Mouse (Mus musculus) embryonic facial prominence, embryonic 14.5 days (tissue): ENCODE data around the gene Troap. TPM values are rescaled to one million over a fixed set of nuclear protein-coding genes. Genes with fewer than 3 reads are reported as not detected.
"Not testable (repeated sequence)": the region's sequence is repeated elsewhere in the genome, so short reads cannot be mapped to it uniquely, and the experiment has no call there.

ENCODE experiments used
- ATAC-seq: fragments of 200-750 bp; cut with Nextera tagmentation; 2 replicates; pipeline ENCODE4 v1.8.0; 2017; ENCODE audit warnings: low read depth, moderate number of reproducible peaks, moderate TSS enrichment
- DNase-seq: peaks from one replicate; pipeline ENCODE4 v3.0.0-alpha.2; 2015; ENCODE audit warnings: low spot score
- H3K27ac ChIP-seq: fragments of 300-500 bp; sonication (generic); replicated peaks from 2 replicates; pipeline ENCODE4 v1.5.1; 2014; ENCODE audit warnings: low read depth, mild to moderate bottlenecking, low read length, moderate library complexity
- H3K27me3 ChIP-seq: fragments of 300-500 bp; sonication (generic); replicated peaks from 2 replicates; pipeline ENCODE4 v1.6.1; 2014; ENCODE audit warnings: low read length; ENCODE audit not compliant: control insufficient read depth, insufficient read depth
- H3K36me3 ChIP-seq: fragments of 300-500 bp; sonication (generic); 2 replicates; pipeline ENCODE4 v1.6.1; 2014; ENCODE audit warnings: low read length, mixed read lengths; ENCODE audit not compliant: control insufficient read depth, insufficient read depth
- H3K4me1 ChIP-seq: fragments of 300-500 bp; sonication (generic); 2 replicates; pipeline ENCODE4 v1.6.1; 2014; ENCODE audit warnings: antibody characterized with exemption, low read length; ENCODE audit not compliant: control insufficient read depth, insufficient read depth
- H3K4me2 ChIP-seq: fragments of 300-500 bp; sonication (generic); 2 replicates; pipeline ENCODE4 v1.6.1; 2014; ENCODE audit warnings: low read depth, mild to moderate bottlenecking, low read length, moderate library complexity, mixed read lengths
- H3K4me3 ChIP-seq: fragments of 300-500 bp; sonication (generic); 2 replicates; pipeline ENCODE4 v1.5.1; 2014; ENCODE audit warnings: low read depth, mild to moderate bottlenecking, low read length
- H3K9ac ChIP-seq: fragments of 300-500 bp; sonication (generic); 2 replicates; pipeline ENCODE4 v1.6.1; 2014; ENCODE audit warnings: low read depth, mild to moderate bottlenecking, low read length, moderate library complexity, mixed read lengths
- H3K9me3 ChIP-seq: fragments of 300-500 bp; sonication (generic); 2 replicates; pipeline ENCODE4 v1.6.1; 2016; ENCODE audit warnings: low read length; ENCODE audit not compliant: control insufficient read depth
- WGBS: fragments of 180-500 bp; shearing (Covaris S2); extraction: QIAGEN DNeasy Blood & Tissue Kit; methylation state at CpG from one replicate; pipeline ENCODE4 v1.1.7; 2014; 5-methylcytosine and 5-hydroxymethylcytosine counted together
- polyA plus RNA-seq: library from polyadenylated mRNA; unstranded; fragments of >200 nt; fragmentation: Nextera tagmentation; extraction: Ambion mirVana; gene quantifications from 2 replicates; pipeline ENCODE4 v1.2.1, GENCODE M21; 2014

Troap gene
- polyA plus RNA-seq, 1 experiment from 2014 or later, result 15.3 TPM

DNA sequence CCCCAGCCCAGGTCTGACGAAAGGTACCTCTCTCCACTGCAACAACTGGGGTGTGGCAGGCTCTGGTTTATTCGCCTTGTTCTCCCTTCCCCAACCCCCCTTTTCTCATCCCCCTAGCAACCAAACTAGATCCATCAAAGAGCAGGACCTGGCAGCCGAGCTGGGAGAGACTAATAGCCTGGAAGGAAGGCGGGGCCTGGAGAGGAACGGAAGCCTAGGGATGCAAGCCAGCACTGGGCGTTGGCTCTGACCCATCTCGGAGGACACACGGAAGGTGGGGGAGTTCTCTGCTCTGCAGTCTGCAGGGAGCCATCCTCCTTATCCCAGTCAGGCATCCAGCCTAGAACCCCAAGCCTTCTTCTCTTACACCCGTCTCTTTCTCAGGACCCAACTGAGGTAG lies 21.0 kb upstream of the Troap start:
- H3K4me2 ChIP-seq, result no peak overlapping the region
- 7% methylated on average over 9 of the region's 9 CpGs for WGBS
- no peaks in the 10 kb centered on the region for H3K9me3 ChIP-seq
- ATAC-seq (peak; percentile 24; the same call in 1 of the 2 replicates), DNase-seq (peak; percentile 44)
- peaks cover 7% of the 10 kb centered on the region for H3K4me1 ChIP-seq
- no peak overlapping the region for H3K4me3 ChIP-seq
- H3K9ac ChIP-seq, result no peak overlapping the region
- peaks cover 66% of the 10 kb centered on the region for H3K27me3 ChIP-seq
- no peak overlapping the region for H3K27ac ChIP-seq
- no peaks in the 10 kb centered on the region for H3K36me3 ChIP-seq

GRCm38 (mm10) chr15:99055040-99055439 lies 19.3 kb upstream of the Troap start, which contains the start of gene Prph:
Gene Prph (plus strand): TSS chr15:99055174.
- no peaks in the 10 kb centered on the region for H3K9me3 ChIP-seq
- WGBS, result under 1% methylated on average over 16 of the region's 30 CpGs
- no peak for ATAC-seq
- H3K36me3 ChIP-seq, result no peaks in the 10 kb centered on the region
- peaks cover 7% of the 10 kb centered on the region for H3K4me1 ChIP-seq
- no peak within 1 kb of the TSS for H3K27ac ChIP-seq
- H3K9ac ChIP-seq, result peak within 1 kb of the TSS; percentile 40
- peak within 1 kb of the TSS; percentile 72 for H3K4me2 ChIP-seq
- H3K4me3 ChIP-seq, result peak within 1 kb of the TSS; percentile 32
- H3K27me3 ChIP-seq, result peaks cover 77% of the 10 kb centered on the region
- no peak for DNase-seq

GRCm38 (mm10) chr15:99055511-99055961 lies 18.8 kb upstream of the Troap start:
- DNase-seq (no peak), ATAC-seq (0 out of 2 replicates have a peak, but pooled peaks have one; percentile 10)
- Histone ChIP-seq H3K36me3 (no peaks in the 10 kb centered on the region), H3K9ac (peak overlapping the region; percentile 40), H3K4me3 (peak overlapping the region; percentile 32), H3K4me2 (peak overlapping the region; percentile 72), H3K27ac (no peak overlapping the region), H3K4me1 (peaks cover 7% of the 10 kb centered on the region), H3K9me3 (no peaks in the 10 kb centered on the region), H3K27me3 (peaks cover 77% of the 10 kb centered on the region)
- 0% methylated on average over 12 of the region's 37 CpGs for WGBS

- peaks cover 7% of the 10 kb centered on the region for H3K4me1 ChIP-seq
- H3K9me3 ChIP-seq, result no peaks in the 10 kb centered on the region
- H3K27me3 ChIP-seq, result peaks cover 76% of the 10 kb centered on the region
- ATAC-seq (no peak), DNase-seq (no peak)
- H3K27ac ChIP-seq, result no peak overlapping the region
- 5% methylated on average over 14 of the region's 14 CpGs for whole genome bisulfite sequencing
- H3K36me3 ChIP-seq, result no peaks in the 10 kb centered on the region
- H3K9ac ChIP-seq, result no peak overlapping the region
- peak overlapping the region; percentile 72; the same call in 1 of the 2 replicates for H3K4me2 ChIP-seq
- peak overlapping the region; percentile 32 for H3K4me3 ChIP-seq
Observed at GRCm38 (mm10) chr15:99056332-99056731, 18.0 kb upstream of the Troap start.

DNA sequence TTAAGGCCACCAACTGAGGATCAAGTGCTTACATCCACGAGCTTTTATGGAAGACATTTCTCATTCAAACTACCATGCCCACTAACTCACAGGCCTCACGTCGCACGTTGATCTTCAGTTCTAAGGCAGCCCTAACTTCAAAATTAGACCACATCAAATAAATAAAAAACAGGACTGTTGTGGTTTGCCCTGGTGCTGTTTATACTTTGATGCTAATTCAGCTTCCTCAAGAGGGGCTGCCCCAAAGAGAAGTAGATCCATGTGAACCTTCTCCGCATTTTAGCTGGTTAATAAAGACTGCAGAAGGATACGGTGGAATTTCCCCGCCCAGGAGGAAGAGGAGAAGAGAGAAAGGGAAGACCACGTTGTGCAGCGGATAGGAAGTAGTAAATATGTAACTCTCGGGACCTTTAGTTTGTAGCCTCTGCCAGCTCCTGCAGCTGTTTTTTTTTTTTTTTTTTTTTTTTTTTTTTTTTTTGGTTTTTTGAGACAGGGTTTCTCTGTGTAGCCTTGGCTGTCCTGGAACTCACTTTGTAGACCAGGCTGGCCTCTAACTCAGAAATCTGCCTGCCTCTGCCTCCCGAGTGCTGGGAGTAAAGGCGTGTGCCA lies 8.7 kb upstream of the Troap start:
- 70% methylated on average over 12 of the region's 12 CpGs for WGBS

DNA sequence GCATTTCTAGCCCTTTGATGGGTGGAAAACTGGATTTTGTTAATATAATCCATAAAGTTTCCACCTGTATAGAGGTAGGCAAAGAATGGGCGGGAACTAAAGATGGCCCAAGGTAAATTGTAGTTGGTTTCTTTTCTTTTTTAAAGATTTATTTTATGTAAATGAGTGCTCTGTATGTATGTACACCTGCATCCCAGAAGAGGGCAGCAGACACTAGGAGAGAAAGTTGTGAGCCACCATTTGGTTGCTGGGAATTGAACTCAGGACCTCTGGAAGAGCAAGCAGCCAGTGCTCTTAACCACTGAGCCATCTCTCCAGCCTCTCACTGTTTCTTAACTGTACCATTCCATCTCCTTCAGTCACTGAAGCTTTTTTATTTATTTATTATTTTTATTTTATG lies 2.4 kb upstream of the Troap start:
- Histone ChIP-seq H3K27ac (no peak overlapping the region), H3K9ac (no peak overlapping the region), H3K4me2 (no peak overlapping the region), H3K27me3 (no peaks in the 10 kb centered on the region), H3K36me3 (0 out of 2 replicates have a peak, but pooled peaks cover 4% of the 10 kb centered on the region), H3K4me1 (peaks cover 14% of the 10 kb centered on the region), H3K9me3 (no peaks in the 10 kb centered on the region), H3K4me3 (no peak overlapping the region)
- DNase-seq (no peak), ATAC-seq (no peak)
- WGBS, result 86% methylated on average over 1 of the region's 1 CpGs

More for the DNA sequence above, 8.7 kb upstream of the Troap start:
- H3K4me1 ChIP-seq, result no peaks in the 10 kb centered on the region
- no peak for DNase-seq
- H3K27me3 ChIP-seq, result no peaks in the 10 kb centered on the region; the same call in 1 of the 2 replicates
- H3K9ac ChIP-seq, result no peak overlapping the region
- no peak for ATAC-seq
- no peak overlapping the region for H3K4me2 ChIP-seq
- H3K9me3 ChIP-seq, result no peaks in the 10 kb centered on the region
- H3K4me3 ChIP-seq, result no peak overlapping the region
- no peak overlapping the region for H3K27ac ChIP-seq
- no peaks in the 10 kb centered on the region for H3K36me3 ChIP-seq

DNA sequence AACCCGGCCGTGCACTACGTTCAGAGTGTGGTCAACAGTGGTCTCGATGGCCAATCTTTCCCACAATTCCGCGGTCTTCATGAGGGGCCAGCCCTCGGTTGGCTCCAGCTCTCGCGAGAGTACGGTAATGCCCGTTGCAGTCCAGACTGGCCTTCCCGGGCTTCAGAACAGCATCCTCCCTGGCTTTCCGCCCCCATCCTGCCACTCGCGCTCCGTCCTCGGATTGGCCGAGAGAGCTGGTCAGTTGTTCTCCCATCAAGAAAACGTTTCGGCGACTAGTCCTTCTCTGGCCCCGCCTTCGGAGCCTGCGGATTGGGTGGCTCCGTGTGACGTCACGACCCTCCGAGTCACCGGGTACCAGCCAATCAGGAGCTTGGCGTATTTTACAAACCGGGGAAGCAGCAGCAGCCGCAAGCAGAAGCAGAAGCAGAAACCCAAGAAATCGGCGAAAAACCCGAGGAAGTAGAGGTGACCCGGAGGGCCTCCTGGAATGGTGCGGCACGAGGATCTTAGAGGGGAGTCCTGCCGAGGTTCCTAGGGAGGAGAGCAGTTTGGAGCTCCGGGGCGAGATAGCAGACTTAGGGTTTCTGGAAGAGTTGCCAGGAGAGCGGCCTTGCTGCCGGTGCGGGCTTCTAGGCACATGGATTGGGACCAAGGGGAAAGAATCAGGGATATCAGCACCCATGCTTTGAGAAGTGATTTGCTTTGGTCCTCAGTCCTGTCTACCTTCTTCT lies 392 bp downstream of the Troap start:
- ATAC-seq (peak; percentile 97), DNase-seq (peak; percentile 99)
- under 1% methylated on average over 44 of the region's 44 CpGs for WGBS
- peak overlapping the region; percentile 86 for H3K9ac ChIP-seq
- H3K4me3 ChIP-seq, result peak overlapping the region; percentile 55
- H3K27me3 ChIP-seq, result no peaks in the 10 kb centered on the region
- H3K4me2 ChIP-seq, result peak overlapping the region; percentile 98
- H3K9me3 ChIP-seq, result no peaks in the 10 kb centered on the region
- peak overlapping the region; percentile 93 for H3K27ac ChIP-seq
- H3K36me3 ChIP-seq, result peaks cover 12% of the 10 kb centered on the region
- H3K4me1 ChIP-seq, result peaks cover 14% of the 10 kb centered on the region

- H3K4me1 ChIP-seq, result peaks cover 14% of the 10 kb centered on the region
- H3K27ac ChIP-seq, DNase-seq, H3K9me3 ChIP-seq, H3K27me3 ChIP-seq, ATAC-seq: not testable (repeated sequence)
- H3K4me3 ChIP-seq, result peak overlapping the region; percentile 55
- peaks cover 16% of the 10 kb centered on the region for H3K36me3 ChIP-seq
- H3K9ac ChIP-seq, result peak overlapping the region; percentile 86; the same call in 1 of the 2 replicates
- H3K4me2 ChIP-seq, result peak overlapping the region; percentile 98
- 100% methylated on average over 3 of the region's 3 CpGs for WGBS
Observed at GRCm38 (mm10) chr15:99076011-99076410, 1.6 kb downstream of the Troap start.
